Mouse (Mus musculus) embryonic fibroblast, embryonic 13.5 days (primary cell): ENCODE measurements around the gene C3ar1.

Source experiments
- CTCF ChIP-seq: IDR thresholded peaks from 2 replicates; pipeline ENCODE4 v1.5.1; 2011; ENCODE audit warnings: mild to moderate bottlenecking, control low read depth, low read length, moderate library complexity, borderline replicate concordance; ENCODE audit not compliant: insufficient read depth
- POLR2A ChIP-seq: IDR thresholded peaks from 2 replicates; pipeline ENCODE4 v1.6.1; 2011; ENCODE audit warnings: low read depth, mild to moderate bottlenecking, control low read depth, low read length, moderate library complexity

DNA sequence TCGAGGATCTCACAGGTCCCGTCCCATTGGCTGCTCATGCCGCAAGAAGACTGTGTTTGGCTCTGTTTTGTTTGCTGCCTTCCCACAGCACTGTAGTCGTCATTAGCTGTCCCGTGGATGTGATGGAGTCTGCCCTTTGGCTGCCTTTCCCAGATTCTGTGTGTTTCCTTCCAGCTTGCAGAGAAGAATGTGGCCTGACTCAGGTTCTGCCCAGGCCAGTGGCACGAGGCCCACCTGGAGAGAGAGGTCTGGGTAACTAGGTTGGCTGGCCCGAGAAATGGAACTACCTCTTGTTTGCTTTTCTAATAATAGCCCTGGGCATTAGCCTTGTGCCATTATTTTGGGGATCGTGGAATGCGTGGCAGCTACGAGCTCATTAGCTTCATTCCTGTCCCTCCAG is 31.9 kb downstream of the C3ar1 start:
- no peak for TF ChIP-seq CTCF
- TF ChIP-seq POLR2A: no peak
